Mouse (Mus musculus) bone marrow macrophage, adult 2 months (primary cell): ENCODE results near the gene Pepd.

Experiments used
- CTCF ChIP-seq: IDR thresholded peaks from 2 replicates; pipeline ENCODE4 v1.5.1; 2012; ENCODE audit warnings: low read depth, mild to moderate bottlenecking, low read length, moderate library complexity
- POLR2A ChIP-seq: IDR thresholded peaks from 2 replicates; pipeline ENCODE4 v1.6.1; 2012; ENCODE audit warnings: mild to moderate bottlenecking, low read depth, low read length, borderline replicate concordance

- TF ChIP-seq CTCF (no peak), POLR2A (no peak)
Measured at GRCm38 (mm10) chr7:34876787-34877186, 35.4 kb upstream of the Pepd start.
